Mouse (Mus musculus) CD4-positive, CD25-positive, alpha-beta regulatory T cell, adult 9 weeks (primary cell): ENCODE results near the gene Ccn2. TPM values are rescaled to one million over a fixed set of nuclear protein-coding genes. Genes with fewer than 3 reads are reported as not detected.

ENCODE experiments used
- polyA plus RNA-seq: library from polyadenylated mRNA; unstranded; fragments of 100-300 nt; shearing (Covaris generic); gene quantifications from one replicate; pipeline ENCODE4 v1.2.1, GENCODE M21; 2017

Gene Ccn2
- not detected for polyA plus RNA-seq

DNA sequence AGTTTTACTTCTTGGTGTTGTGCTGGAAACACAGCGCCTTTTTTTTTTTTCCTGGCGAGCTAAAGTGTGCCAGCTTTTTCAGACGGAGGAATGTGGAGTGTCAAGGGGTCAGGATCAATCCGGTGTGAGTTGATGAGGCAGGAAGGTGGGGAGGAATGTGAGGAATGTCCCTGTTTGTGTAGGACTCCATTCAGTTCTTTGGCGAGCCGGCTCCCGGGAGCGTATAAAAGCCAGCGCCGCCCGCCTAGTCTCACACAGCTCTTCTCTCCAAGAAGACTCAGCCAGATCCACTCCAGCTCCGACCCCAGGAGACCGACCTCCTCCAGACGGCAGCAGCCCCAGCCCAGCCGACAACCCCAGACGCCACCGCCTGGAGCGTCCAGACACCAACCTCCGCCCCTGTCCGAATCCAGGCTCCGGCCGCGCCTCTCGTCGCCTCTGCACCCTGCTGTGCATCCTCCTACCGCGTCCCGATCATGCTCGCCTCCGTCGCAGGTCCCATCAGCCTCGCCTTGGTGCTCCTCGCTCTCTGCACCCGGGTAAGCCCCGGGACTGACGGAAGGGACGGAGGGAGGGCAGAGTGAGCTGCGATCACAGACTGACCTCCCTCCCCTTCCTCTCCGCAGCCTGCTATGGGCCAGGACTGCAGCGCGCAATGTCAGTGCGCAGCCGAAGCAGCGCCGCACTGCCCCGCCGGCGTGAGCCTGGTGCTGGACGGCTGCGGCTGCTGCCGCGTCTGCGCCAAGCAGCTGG, at the start of gene Ccn2:
Ccn2 (plus strand) TSS at position 193 of the 753 bp plus-strand sequence.

Other genes starting within 250 kb of the Ccn2 start
- gene Enpp1, start 116.7 kb downstream of the Ccn2 start, polyA plus RNA-seq = 9.0 TPM
- gene Enpp3, start 247.4 kb downstream of the Ccn2 start, polyA plus RNA-seq = not detected